Mouse (Mus musculus) lung, postnatal 36 days (tissue): ENCODE measurements around the gene Lyve1.

Experiments
- DNase-seq: peaks from one replicate; pipeline ENCODE4 v3.0.0; 2022; ENCODE audit warnings: mixed read lengths

Gene Lyve1

GRCm38 (mm10) chr7:110851541-110852203, 11.4 kb downstream of the Lyve1 start:
- DNase-seq: no peak

GRCm38 (mm10) chr7:110848371-110848770, 14.7 kb downstream of the Lyve1 start:
- DNase-seq: no peak

- no peak for DNase-seq
These were observed 15.7 kb downstream of the Lyve1 start for GRCm38 (mm10) chr7:110847321-110847720.

- DNase-seq: peak; percentile 96
These were observed 18.8 kb downstream of the Lyve1 start, which contains the start of gene Rnf141 for GRCm38 (mm10) chr7:110843916-110844874. TSS of gene Rnf141 (minus strand) at chr7:110844457.

- DNase-seq: peak; percentile 63
These were observed 22.7 kb downstream of the Lyve1 start for GRCm38 (mm10) chr7:110840332-110840731.

GRCm38 (mm10) chr7:110834522-110834921, 28.5 kb downstream of the Lyve1 start:
- DNase-seq: no peak

- DNase-seq: no peak
These were observed 29.0 kb downstream of the Lyve1 start for GRCm38 (mm10) chr7:110834018-110834417.

- DNase-seq: peak; percentile 60
These were observed 30.0 kb downstream of the Lyve1 start for GRCm38 (mm10) chr7:110833024-110833423.

GRCm38 (mm10) chr7:110823995-110824953, 38.8 kb downstream of the Lyve1 start:
- DNase-seq: no peak

GRCm38 (mm10) chr7:110823593-110823992, 39.4 kb downstream of the Lyve1 start:
- no peak for DNase-seq

GRCm38 (mm10) chr7:110823076-110823475, 40.0 kb downstream of the Lyve1 start:
- DNase-seq: no peak

GRCm38 (mm10) chr7:110822055-110822454, 41.0 kb downstream of the Lyve1 start:
- DNase-seq: no peak

- DNase-seq: no peak
These were observed 41.4 kb downstream of the Lyve1 start for GRCm38 (mm10) chr7:110821653-110822052.

GRCm38 (mm10) chr7:110821068-110821467, 42.0 kb downstream of the Lyve1 start:
- DNase-seq: no peak

GRCm38 (mm10) chr7:110818787-110819350, 44.2 kb downstream of the Lyve1 start:
- DNase-seq: peak; percentile 68

GRCm38 (mm10) chr7:110818206-110818605, 44.8 kb downstream of the Lyve1 start:
- peak; percentile 45 for DNase-seq

- DNase-seq: peak; percentile 85
These were observed 47.0 kb downstream of the Lyve1 start for GRCm38 (mm10) chr7:110816037-110816436.

- DNase-seq: no peak
These were observed 49.1 kb downstream of the Lyve1 start for GRCm38 (mm10) chr7:110813983-110814382.

- no peak for DNase-seq
These were observed 51.5 kb downstream of the Lyve1 start for GRCm38 (mm10) chr7:110811529-110811928.

GRCm38 (mm10) chr7:110810995-110811394, 52.0 kb downstream of the Lyve1 start:
- no peak for DNase-seq

- DNase-seq: no peak
These were observed 53.2 kb downstream of the Lyve1 start for GRCm38 (mm10) chr7:110809585-110810557.
